Mouse (Mus musculus) midbrain, embryonic 15.5 days (tissue): ENCODE results near the gene F2. TPM values are rescaled to one million over a fixed set of nuclear protein-coding genes. Genes with fewer than 3 reads are reported as not detected.

Experiments used
- ATAC-seq: fragments of 200-750 bp; cut with Nextera tagmentation; replicated peaks from 2 replicates; pipeline ENCODE4 v1.8.0; 2017; ENCODE audit warnings: moderate TSS enrichment
- H3K27ac ChIP-seq: fragments of 300-500 bp; sonication (generic); 2 replicates; pipeline ENCODE4 v1.5.1; 2015; ENCODE audit warnings: mild to moderate bottlenecking, inconsistent platforms
- H3K27me3 ChIP-seq: fragments of 300-500 bp; sonication (generic); replicated peaks from 2 replicates; pipeline ENCODE4 v1.6.1; 2015; ENCODE audit warnings: inconsistent platforms
- H3K36me3 ChIP-seq: fragments of 300-500 bp; sonication (generic); replicated peaks from 2 replicates; pipeline ENCODE4 v1.6.1; 2015; ENCODE audit warnings: inconsistent platforms
- H3K4me1 ChIP-seq: fragments of 300-500 bp; sonication (generic); 2 replicates; pipeline ENCODE4 v1.6.1; 2015; ENCODE audit warnings: inconsistent platforms
- H3K4me2 ChIP-seq: fragments of 300-500 bp; sonication (generic); 2 replicates; pipeline ENCODE4 v1.6.1; 2015; ENCODE audit warnings: inconsistent platforms, mild to moderate bottlenecking, moderate library complexity
- H3K4me3 ChIP-seq: fragments of 300-500 bp; sonication (generic); 2 replicates; pipeline ENCODE4 v1.5.1; 2015; ENCODE audit warnings: mild to moderate bottlenecking, inconsistent platforms
- H3K9ac ChIP-seq: fragments of 300-500 bp; sonication (generic); 2 replicates; pipeline ENCODE4 v1.6.1; 2015; ENCODE audit warnings: mild to moderate bottlenecking, inconsistent platforms
- H3K9me3 ChIP-seq: fragments of 300-500 bp; sonication (generic); 2 replicates; pipeline ENCODE4 v1.6.1; 2016; ENCODE audit warnings: inconsistent platforms
- WGBS: fragments of 180-500 bp; shearing (Covaris S2); methylation state at CpG from one replicate; pipeline ENCODE4 v1.1.7; 2015; ENCODE audit warnings: mixed read lengths; 5-methylcytosine and 5-hydroxymethylcytosine counted together
- polyA plus RNA-seq: library from polyadenylated mRNA; unstranded; fragments of >200 nt; fragmentation: Nextera tagmentation; extraction: Ambion mirVana; gene quantifications from 2 replicates; pipeline ENCODE4 v1.2.1, GENCODE M21; 2015

F2 gene
- polyA plus RNA-seq, 1 experiment from 2014 or later, result 0.21 TPM

GRCm38 (mm10) chr2:91644021-91644420 lies 7.8 kb upstream of the F2 start:
- ATAC-seq, result no peak
- Histone ChIP-seq H3K9ac (no peak overlapping the region), H3K4me3 (no peak overlapping the region), H3K27ac (no peak overlapping the region), H3K4me2 (no peak overlapping the region), H3K4me1 (peaks cover 13% of the 10 kb centered on the region), H3K9me3 (no peaks in the 10 kb centered on the region), H3K36me3 (peaks cover 44% of the 10 kb centered on the region), H3K27me3 (no peaks in the 10 kb centered on the region)
- WGBS, result 94% methylated on average over 11 of the region's 11 CpGs

GRCm38 (mm10) chr2:91642825-91643415 lies 6.7 kb upstream of the F2 start:
- no peak overlapping the region for H3K4me2 ChIP-seq
- no peaks in the 10 kb centered on the region for H3K9me3 ChIP-seq
- H3K27ac ChIP-seq, result no peak overlapping the region
- H3K36me3 ChIP-seq, result peaks cover 43% of the 10 kb centered on the region
- no peak for ATAC-seq
- H3K27me3 ChIP-seq, result no peaks in the 10 kb centered on the region
- no peak overlapping the region for H3K9ac ChIP-seq
- H3K4me3 ChIP-seq, result no peak overlapping the region
- H3K4me1 ChIP-seq, result peaks cover 3% of the 10 kb centered on the region; the same call in 1 of the 2 replicates
- 87% methylated on average over 2 of the region's 2 CpGs for WGBS

GRCm38 (mm10) chr2:91638931-91639330 lies 2.7 kb upstream of the F2 start:
- H3K27me3 ChIP-seq, result no peaks in the 10 kb centered on the region
- H3K4me1 ChIP-seq, result no peaks in the 10 kb centered on the region
- H3K9me3 ChIP-seq, result no peaks in the 10 kb centered on the region
- peaks cover 10% of the 10 kb centered on the region for H3K36me3 ChIP-seq
- no peak overlapping the region for H3K9ac ChIP-seq
- H3K27ac ChIP-seq, result no peak overlapping the region
- no peak for ATAC-seq
- WGBS, result 86% methylated on average over 6 of the region's 6 CpGs
- no peak overlapping the region for H3K4me3 ChIP-seq
- H3K4me2 ChIP-seq, result no peak overlapping the region

- ATAC-seq, result no peak
- Histone ChIP-seq H3K9ac (no peak overlapping the region), H3K9me3 (no peaks in the 10 kb centered on the region), H3K36me3 (no peaks in the 10 kb centered on the region), H3K4me3 (no peak overlapping the region), H3K4me1 (no peaks in the 10 kb centered on the region), H3K27me3 (no peaks in the 10 kb centered on the region), H3K4me2 (no peak overlapping the region), H3K27ac (no peak overlapping the region)
- WGBS, result 80% methylated on average over 5 of the region's 5 CpGs
These were observed 619 bp upstream of the F2 start for GRCm38 (mm10) chr2:91636727-91637338.

- no peaks in the 10 kb centered on the region for H3K9me3 ChIP-seq
- no peak overlapping the region for H3K4me2 ChIP-seq
- no peak overlapping the region for H3K27ac ChIP-seq
- no peak overlapping the region for H3K9ac ChIP-seq
- no peaks in the 10 kb centered on the region for H3K27me3 ChIP-seq
- no peaks in the 10 kb centered on the region for H3K36me3 ChIP-seq
- 87% methylated on average over 11 of the region's 11 CpGs for WGBS
- ATAC-seq, result no peak
- no peak overlapping the region for H3K4me3 ChIP-seq
- H3K4me1 ChIP-seq, result no peaks in the 10 kb centered on the region
These were observed 728 bp downstream of the F2 start for GRCm38 (mm10) chr2:91635486-91635885.

- H3K9ac ChIP-seq, result no peak overlapping the region
- H3K9me3 ChIP-seq, result no peaks in the 10 kb centered on the region
- H3K36me3 ChIP-seq, result no peaks in the 10 kb centered on the region
- H3K4me1 ChIP-seq, result no peaks in the 10 kb centered on the region
- no peak overlapping the region for H3K4me2 ChIP-seq
- no peaks in the 10 kb centered on the region for H3K27me3 ChIP-seq
- 88% methylated on average over 9 of the region's 9 CpGs for WGBS
- no peak overlapping the region for H3K27ac ChIP-seq
- H3K4me3 ChIP-seq, result no peak overlapping the region
- ATAC-seq, result no peak
These were observed 1.4 kb downstream of the F2 start for GRCm38 (mm10) chr2:91634841-91635240.

GRCm38 (mm10) chr2:91633334-91633977 lies 2.8 kb downstream of the F2 start:
- WGBS, result 80% methylated on average over 12 of the region's 12 CpGs

GRCm38 (mm10) chr2:91632316-91632715 lies 3.9 kb downstream of the F2 start:
- Histone ChIP-seq H3K9me3 (no peaks in the 10 kb centered on the region), H3K4me1 (no peaks in the 10 kb centered on the region), H3K4me2 (no peak overlapping the region), H3K4me3 (no peak overlapping the region), H3K27ac (no peak overlapping the region), H3K36me3 (no peaks in the 10 kb centered on the region), H3K9ac (no peak overlapping the region), H3K27me3 (no peaks in the 10 kb centered on the region)
- no peak for ATAC-seq
- WGBS, result 86% methylated on average over 5 of the region's 5 CpGs

More at GRCm38 (mm10) chr2:91633334-91633977, 2.8 kb downstream of the F2 start:
- no peaks in the 10 kb centered on the region for H3K36me3 ChIP-seq
- ATAC-seq, result no peak
- H3K9ac ChIP-seq, result no peak overlapping the region
- no peaks in the 10 kb centered on the region for H3K4me1 ChIP-seq
- no peak overlapping the region for H3K27ac ChIP-seq
- H3K9me3 ChIP-seq, result no peaks in the 10 kb centered on the region
- H3K4me3 ChIP-seq, result no peak overlapping the region
- H3K27me3 ChIP-seq, result no peaks in the 10 kb centered on the region
- H3K4me2 ChIP-seq, result no peak overlapping the region

GRCm38 (mm10) chr2:91631826-91632225 lies 4.4 kb downstream of the F2 start:
- ATAC-seq, result no peak
- Histone ChIP-seq H3K4me3 (no peak overlapping the region), H3K36me3 (no peaks in the 10 kb centered on the region), H3K9me3 (no peaks in the 10 kb centered on the region), H3K4me1 (no peaks in the 10 kb centered on the region), H3K4me2 (no peak overlapping the region), H3K27me3 (no peaks in the 10 kb centered on the region), H3K9ac (no peak overlapping the region), H3K27ac (no peak overlapping the region)
- 90% methylated on average over 5 of the region's 5 CpGs for WGBS

GRCm38 (mm10) chr2:91630384-91630783 lies 5.8 kb downstream of the F2 start:
- Histone ChIP-seq H3K27ac (no peak overlapping the region), H3K4me1 (no peaks in the 10 kb centered on the region), H3K9me3 (no peaks in the 10 kb centered on the region), H3K36me3 (no peaks in the 10 kb centered on the region), H3K4me2 (no peak overlapping the region), H3K4me3 (no peak overlapping the region), H3K27me3 (no peaks in the 10 kb centered on the region), H3K9ac (no peak overlapping the region)
- no peak for ATAC-seq
- WGBS, result 92% methylated on average over 12 of the region's 12 CpGs

- H3K4me1 ChIP-seq, result no peaks in the 10 kb centered on the region
- no peak overlapping the region for H3K4me3 ChIP-seq
- H3K27ac ChIP-seq, result no peak overlapping the region
- no peaks in the 10 kb centered on the region for H3K9me3 ChIP-seq
- no peak overlapping the region for H3K4me2 ChIP-seq
- no peaks in the 10 kb centered on the region for H3K27me3 ChIP-seq
- H3K9ac ChIP-seq, result no peak overlapping the region
- H3K36me3 ChIP-seq, result no peaks in the 10 kb centered on the region
- no peak for ATAC-seq
- 88% methylated on average over 18 of the region's 18 CpGs for WGBS
These were observed 6.5 kb downstream of the F2 start for GRCm38 (mm10) chr2:91629682-91630081.

GRCm38 (mm10) chr2:91628171-91628570 lies 8.0 kb downstream of the F2 start:
- Histone ChIP-seq H3K9ac (no peak overlapping the region), H3K27me3 (no peaks in the 10 kb centered on the region), H3K4me3 (no peak overlapping the region), H3K4me2 (no peak overlapping the region), H3K9me3 (no peaks in the 10 kb centered on the region), H3K36me3 (no peaks in the 10 kb centered on the region), H3K27ac (no peak overlapping the region), H3K4me1 (no peaks in the 10 kb centered on the region)
- 94% methylated on average over 8 of the region's 8 CpGs for WGBS
- ATAC-seq, result no peak

GRCm38 (mm10) chr2:91627486-91627885 lies 8.7 kb downstream of the F2 start:
- no peaks in the 10 kb centered on the region for H3K9me3 ChIP-seq
- no peaks in the 10 kb centered on the region for H3K4me1 ChIP-seq
- ATAC-seq, result no peak
- H3K4me3 ChIP-seq, result no peak overlapping the region
- no peaks in the 10 kb centered on the region for H3K27me3 ChIP-seq
- 0 out of 2 replicates have a peak, but pooled peaks cover 3% of the 10 kb centered on the region for H3K36me3 ChIP-seq
- 79% methylated on average over 5 of the region's 5 CpGs for WGBS
- H3K4me2 ChIP-seq, result no peak overlapping the region
- H3K9ac ChIP-seq, result no peak overlapping the region
- H3K27ac ChIP-seq, result no peak overlapping the region
